Mouse (Mus musculus): ENCODE results near the gene Cacna1i. TPM values are rescaled to one million over a fixed set of nuclear protein-coding genes. Genes with fewer than 3 reads are reported as not detected.

The Cacna1i gene
- not detected in 2 replicates for polyA plus RNA-seq (2014; fragmentation: Nextera tagmentation; extraction: Ambion mirVana)

- Histone ChIP-seq H3K4me3 (ENCODE audit: control insufficient read depth in 1 of 2, insufficient read depth in 1 of 2, low read depth in 1 of 2, low read length in 2 of 2) (peak within 1 kb of the TSS; percentile 34 to 43; a peak in 3 of 4 replicates), H3K9me3 (ENCODE audit: control insufficient read depth, low read length) (no peaks in the 10 kb centered on the region), H3K27me3 (ENCODE audit: control insufficient read depth, insufficient read depth, low read length) (peaks cover 100% of the 10 kb centered on the region), H3K9ac (ENCODE audit: low read length) (peak within 1 kb of the TSS; percentile 41; the same call in 1 of the 2 replicates), H3K27ac (replicated peaks in 1 of 2; ENCODE audit: control insufficient read depth in 1 of 2, insufficient read depth in 1 of 2, low read depth in 2 of 2, low read length in 2 of 2) (no peak within 1 kb of the TSS), H3K4me2 (ENCODE audit: low read length) (peak within 1 kb of the TSS; percentile 83), H3K4me1 (ENCODE audit: control insufficient read depth in 2 of 2, insufficient read depth in 2 of 2, low read length in 2 of 2) (peaks cover 2 to 9% of the 10 kb centered on the region in 2 experiments; a peak in 3 of 4 replicates), H3K36me3 (ENCODE audit: control insufficient read depth, insufficient read depth, low read length) (no peaks in the 10 kb centered on the region)
- WGBS, result 2% methylated on average over 46 of the region's 50 CpGs
- ATAC-seq (ENCODE audit: insufficient number of reproducible peaks, insufficient read depth, low FRiP score, low read depth), result no peak
Observed at GRCm38 (mm10) chr15:80286851-80287415, at the start of gene Cacna1i. Gene Cacna1i (plus strand): TSS chr15:80287238.

- WGBS, result 92% methylated on average over 12 of the region's 12 CpGs
- peaks cover 96% of the 10 kb centered on the region for H3K36me3 ChIP-seq (ENCODE audit: control insufficient read depth, insufficient read depth, low read length)
- no peak overlapping the region for H3K4me2 ChIP-seq (ENCODE audit: low read length)
- peaks cover 16 to 22% of the 10 kb centered on the region in 2 experiments for H3K4me1 ChIP-seq (ENCODE audit: control insufficient read depth in 2 of 2, insufficient read depth in 2 of 2, low read length in 2 of 2)
- H3K4me3 ChIP-seq (ENCODE audit: control insufficient read depth in 1 of 2, insufficient read depth in 1 of 2, low read depth in 1 of 2, low read length in 2 of 2), result no peak overlapping the region
- no peaks in the 10 kb centered on the region for H3K9me3 ChIP-seq (ENCODE audit: control insufficient read depth, low read length)
- H3K27ac ChIP-seq (replicated peaks in 1 of 2; ENCODE audit: control insufficient read depth in 1 of 2, insufficient read depth in 1 of 2, low read depth in 2 of 2, low read length in 2 of 2), result no peak overlapping the region
- ATAC-seq (ENCODE audit: insufficient number of reproducible peaks, insufficient read depth, low FRiP score, low read depth), result no peak
- no peaks in the 10 kb centered on the region for H3K27me3 ChIP-seq (ENCODE audit: control insufficient read depth, insufficient read depth, low read length)
- no peak overlapping the region for H3K9ac ChIP-seq (ENCODE audit: low read length)
Observed at GRCm38 (mm10) chr15:80248135-80248534, 38.9 kb upstream of the Cacna1i start.

- 97% methylated on average over 1 of the region's 1 CpGs for WGBS
- H3K27ac ChIP-seq (replicated peaks in 1 of 2; ENCODE audit: control insufficient read depth in 1 of 2, insufficient read depth in 1 of 2, low read depth in 2 of 2, low read length in 2 of 2), result no peak overlapping the region
- no peaks in the 10 kb centered on the region for H3K27me3 ChIP-seq (ENCODE audit: control insufficient read depth, insufficient read depth, low read length)
- no peak overlapping the region for H3K4me3 ChIP-seq (ENCODE audit: control insufficient read depth in 1 of 2, insufficient read depth in 1 of 2, low read depth in 1 of 2, low read length in 2 of 2)
- no peaks in the 10 kb centered on the region for H3K9me3 ChIP-seq (ENCODE audit: control insufficient read depth, low read length)
- peaks cover 16 to 24% of the 10 kb centered on the region in 2 experiments for H3K4me1 ChIP-seq (ENCODE audit: control insufficient read depth in 2 of 2, insufficient read depth in 2 of 2, low read length in 2 of 2)
- peaks cover 95% of the 10 kb centered on the region for H3K36me3 ChIP-seq (ENCODE audit: control insufficient read depth, insufficient read depth, low read length)
- no peak overlapping the region for H3K4me2 ChIP-seq (ENCODE audit: low read length)
- H3K9ac ChIP-seq (ENCODE audit: low read length), result no peak overlapping the region
- ATAC-seq (ENCODE audit: insufficient number of reproducible peaks, insufficient read depth, low FRiP score, low read depth), result no peak
Observed at GRCm38 (mm10) chr15:80248596-80248995, 38.4 kb upstream of the Cacna1i start.

- no peak overlapping the region for H3K4me2 ChIP-seq (ENCODE audit: low read length)
- peaks cover 20 to 35% of the 10 kb centered on the region in 2 experiments for H3K4me1 ChIP-seq (ENCODE audit: control insufficient read depth in 2 of 2, insufficient read depth in 2 of 2, low read length in 2 of 2)
- no peaks in the 10 kb centered on the region for H3K9me3 ChIP-seq (ENCODE audit: control insufficient read depth, low read length)
- ATAC-seq (ENCODE audit: insufficient number of reproducible peaks, insufficient read depth, low FRiP score, low read depth), result no peak
- H3K27ac ChIP-seq (replicated peaks in 1 of 2; ENCODE audit: control insufficient read depth in 1 of 2, insufficient read depth in 1 of 2, low read depth in 2 of 2, low read length in 2 of 2), result peak overlapping the region in 1 of 2 experiments; percentile 81; a peak in 1 of 4 replicates
- H3K36me3 ChIP-seq (ENCODE audit: control insufficient read depth, insufficient read depth, low read length), result peaks cover 84% of the 10 kb centered on the region
- no peaks in the 10 kb centered on the region for H3K27me3 ChIP-seq (ENCODE audit: control insufficient read depth, insufficient read depth, low read length)
- H3K9ac ChIP-seq (ENCODE audit: low read length), result peak overlapping the region; percentile 23; the same call in 1 of the 2 replicates
- WGBS, result 91% methylated on average over 10 of the region's 10 CpGs
- H3K4me3 ChIP-seq (ENCODE audit: control insufficient read depth in 1 of 2, insufficient read depth in 1 of 2, low read depth in 1 of 2, low read length in 2 of 2), result no peak overlapping the region
Observed at GRCm38 (mm10) chr15:80249672-80250071, 37.4 kb upstream of the Cacna1i start.

GRCm38 (mm10) chr15:80250586-80250985 is 36.5 kb upstream of the Cacna1i start:
- no peaks in the 10 kb centered on the region for H3K27me3 ChIP-seq (ENCODE audit: control insufficient read depth, insufficient read depth, low read length)
- peaks cover 78% of the 10 kb centered on the region for H3K36me3 ChIP-seq (ENCODE audit: control insufficient read depth, insufficient read depth, low read length)
- peak overlapping the region; percentile 11; the same call in 1 of the 2 replicates for H3K4me2 ChIP-seq (ENCODE audit: low read length)
- no peaks in the 10 kb centered on the region for H3K9me3 ChIP-seq (ENCODE audit: control insufficient read depth, low read length)
- H3K4me3 ChIP-seq (ENCODE audit: control insufficient read depth in 1 of 2, insufficient read depth in 1 of 2, low read depth in 1 of 2, low read length in 2 of 2), result no peak overlapping the region
- no peak for ATAC-seq (ENCODE audit: insufficient number of reproducible peaks, insufficient read depth, low FRiP score, low read depth)
- H3K4me1 ChIP-seq (ENCODE audit: control insufficient read depth in 2 of 2, insufficient read depth in 2 of 2, low read length in 2 of 2), result peaks cover 20 to 35% of the 10 kb centered on the region in 2 experiments
- H3K27ac ChIP-seq (replicated peaks in 1 of 2; ENCODE audit: control insufficient read depth in 1 of 2, insufficient read depth in 1 of 2, low read depth in 2 of 2, low read length in 2 of 2), result peak overlapping the region; percentile 81 to 87
- peak overlapping the region; percentile 25; the same call in 1 of the 2 replicates for H3K9ac ChIP-seq (ENCODE audit: low read length)
- 14% methylated on average over 6 of the region's 6 CpGs for WGBS

GRCm38 (mm10) chr15:80253530-80253929 is 33.5 kb upstream of the Cacna1i start:
- peaks cover 28 to 51% of the 10 kb centered on the region in 2 experiments for H3K4me1 ChIP-seq (ENCODE audit: control insufficient read depth in 2 of 2, insufficient read depth in 2 of 2, low read length in 2 of 2)

GRCm38 (mm10) chr15:80254207-80254606 is 32.8 kb upstream of the Cacna1i start:
- peaks cover 28 to 54% of the 10 kb centered on the region in 2 experiments for H3K4me1 ChIP-seq (ENCODE audit: control insufficient read depth in 2 of 2, insufficient read depth in 2 of 2, low read length in 2 of 2)
- peak overlapping the region; percentile 95 to 99 for H3K27ac ChIP-seq (replicated peaks in 1 of 2; ENCODE audit: control insufficient read depth in 1 of 2, insufficient read depth in 1 of 2, low read depth in 2 of 2, low read length in 2 of 2)
- 27% methylated on average over 6 of the region's 6 CpGs for WGBS
- peak overlapping the region; percentile 97 to 100 for H3K4me3 ChIP-seq (ENCODE audit: control insufficient read depth in 1 of 2, insufficient read depth in 1 of 2, low read depth in 1 of 2, low read length in 2 of 2)
- no peaks in the 10 kb centered on the region for H3K9me3 ChIP-seq (ENCODE audit: control insufficient read depth, low read length)
- peak overlapping the region; percentile 95 for H3K4me2 ChIP-seq (ENCODE audit: low read length)
- no peak for ATAC-seq (ENCODE audit: insufficient number of reproducible peaks, insufficient read depth, low FRiP score, low read depth)
- H3K27me3 ChIP-seq (ENCODE audit: control insufficient read depth, insufficient read depth, low read length), result no peaks in the 10 kb centered on the region
- peaks cover 74% of the 10 kb centered on the region for H3K36me3 ChIP-seq (ENCODE audit: control insufficient read depth, insufficient read depth, low read length)
- peak overlapping the region; percentile 100 for H3K9ac ChIP-seq (ENCODE audit: low read length)

More at GRCm38 (mm10) chr15:80253530-80253929, 33.5 kb upstream of the Cacna1i start:
- Histone ChIP-seq H3K36me3 (ENCODE audit: control insufficient read depth, insufficient read depth, low read length) (peaks cover 75% of the 10 kb centered on the region), H3K9me3 (ENCODE audit: control insufficient read depth, low read length) (no peaks in the 10 kb centered on the region), H3K27me3 (ENCODE audit: control insufficient read depth, insufficient read depth, low read length) (no peaks in the 10 kb centered on the region), H3K9ac (ENCODE audit: low read length) (0 out of 2 replicates have a peak overlapping the region, but pooled peaks have one; percentile 5), H3K4me3 (ENCODE audit: control insufficient read depth in 1 of 2, insufficient read depth in 1 of 2, low read depth in 1 of 2, low read length in 2 of 2) (no peak overlapping the region), H3K27ac (replicated peaks in 1 of 2; ENCODE audit: control insufficient read depth in 1 of 2, insufficient read depth in 1 of 2, low read depth in 2 of 2, low read length in 2 of 2) (peak overlapping the region; percentile 95 to 99; a peak in 3 of 4 replicates), H3K4me2 (ENCODE audit: low read length) (no peak overlapping the region)
- 41% methylated on average over 2 of the region's 2 CpGs for WGBS
- no peak for ATAC-seq (ENCODE audit: insufficient number of reproducible peaks, insufficient read depth, low FRiP score, low read depth)

Data from heart, embryonic 14.5 days (tissue).